ENCODE assay signal across 8 mouse cellular contexts in genomic region chr7:139484206-139484955, GRCm38 (mm10).
DNase-seq lines count a peak whose midpoint lies in the region; ATAC-seq and TF ChIP-seq lines count a peak whose summit lies in the region.

No protein-coding gene starts in this region.

- TF ChIP-seq CTCF in spleen, adult 2 months (IDR thresholded peaks at IDR 0.05; ENCODE audit: extremely low read depth, insufficient read depth, insufficient read length, insufficient replicate concordance) = peak; percentile 35; the same call in 1 of the 2 replicates

- 80% methylated on average over 9 of the region's 9 CpGs for WGBS in spleen, adult 2 months

- ATAC-seq in frontal cortex, adult (ENCODE audit: low TSS enrichment) = peak; percentile 82

- no peak for TF ChIP-seq POLR2A in spleen, adult 2 months (IDR thresholded peaks at IDR 0.05; ENCODE audit: low read depth, low read length)

- no peak for DNase-seq in spleen, adult 2 months (ENCODE audit: low read depth in 1 of 2, low spot score in 2 of 2)
- DNase-seq in spleen, adult 18-20 months = no peak
- peak; percentile 66 for DNase-seq in cerebellum, adult 11-12 months
- peak; percentile 71 for DNase-seq in kidney, postnatal 10 days
- DNase-seq in lung, postnatal 10 days = peak; percentile 48
- DNase-seq in right cerebral cortex, adult 2 months (ENCODE audit: low spot score in 2 of 2) = peak; percentile 61 to 63
- no peak for DNase-seq in spleen, adult 12 weeks (ENCODE audit: low spot score)

- peaks cover 3% of the 10 kb centered on the region for H3K36me3 ChIP-seq in spleen, adult 2 months (ENCODE audit: control insufficient read depth, insufficient read depth, low read length)

- H3K4me1 ChIP-seq in spleen, adult 2 months (ENCODE audit: control insufficient read depth, insufficient read depth, insufficient read length) = no peaks in the 10 kb centered on the region

- H3K27ac ChIP-seq in spleen, adult 2 months (ENCODE audit: insufficient read depth, low read length) = no peak overlapping the region

- no peaks in the 10 kb centered on the region for H3K27me3 ChIP-seq in spleen, adult 2 months (ENCODE audit: control insufficient read depth, insufficient read depth, low read length)

- H3K4me3 ChIP-seq in spleen, adult 2 months (ENCODE audit: extremely low read depth, insufficient read depth, insufficient read length) = no peak overlapping the region

Comparison
In these comparisons a context has a peak if more than half of its experiments do, and no peak if none do; other contexts are left out.
1. DNase-seq: peak in cerebellum, adult 11-12 months (single experiment), kidney, postnatal 10 days (single experiment), lung, postnatal 10 days (single experiment) and right cerebral cortex, adult 2 months (2 of 2); none in spleen, adult 2 months (0 of 2), spleen, adult 18-20 months (0 of 2) and spleen, adult 12 weeks (single experiment).